Mouse (Mus musculus) cerebellum, postnatal 25 days (tissue): ENCODE measurements at regions not wholly inside any gene's neighbourhood (a gene's known extent, or its start where the extent isn't known, plus 50 kb on each side); places are given as distances from the start of the nearest gene placed in this dataset.

Experiments used
- DNase-seq, 2 experiments: peaks; one replicate each; pipeline ENCODE4 v3.0.0; 2021; ENCODE audit warnings: mixed read lengths in 2 of 2

DNA sequence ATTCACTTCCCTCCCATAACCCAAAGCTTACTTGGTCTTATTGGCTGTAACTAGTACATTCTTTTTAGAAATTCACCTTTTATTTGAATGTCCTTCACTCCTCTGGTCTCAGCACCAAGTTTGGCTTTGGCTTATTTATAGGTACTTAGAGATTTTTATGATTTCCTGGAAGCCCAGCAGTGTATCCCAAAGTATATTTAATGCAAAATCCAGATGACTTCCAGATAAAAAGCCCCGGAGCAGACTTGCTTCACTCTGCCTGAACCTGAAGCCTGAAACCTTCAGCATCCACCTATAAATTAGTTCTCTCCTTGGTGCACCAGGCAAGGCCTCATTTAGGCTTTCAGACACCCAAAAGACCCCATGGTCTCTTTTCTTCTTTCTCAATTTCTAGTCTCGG, 250.8 kb downstream of the Tle4 start:
- no peak for DNase-seq

DNA sequence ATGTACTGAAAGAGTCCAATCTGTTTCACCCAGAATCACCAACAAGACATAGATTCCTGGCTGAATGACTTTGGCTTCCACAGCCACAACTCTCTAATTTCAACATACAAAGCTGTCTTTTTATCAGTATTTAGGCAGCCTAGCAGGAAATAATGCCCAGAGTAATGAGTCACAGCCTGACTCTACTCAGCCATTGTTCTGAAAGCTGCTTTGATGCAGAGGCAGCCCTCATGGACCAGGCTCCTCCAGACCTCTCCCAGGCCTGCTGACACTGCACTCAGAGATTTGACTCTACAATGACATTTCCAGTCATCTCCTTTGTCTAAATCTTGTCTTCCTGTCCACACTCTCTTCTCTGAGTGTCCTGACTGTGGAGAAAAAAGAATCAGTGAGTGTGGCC, 250.4 kb downstream of the Tle4 start:
- no peak for DNase-seq

DNA sequence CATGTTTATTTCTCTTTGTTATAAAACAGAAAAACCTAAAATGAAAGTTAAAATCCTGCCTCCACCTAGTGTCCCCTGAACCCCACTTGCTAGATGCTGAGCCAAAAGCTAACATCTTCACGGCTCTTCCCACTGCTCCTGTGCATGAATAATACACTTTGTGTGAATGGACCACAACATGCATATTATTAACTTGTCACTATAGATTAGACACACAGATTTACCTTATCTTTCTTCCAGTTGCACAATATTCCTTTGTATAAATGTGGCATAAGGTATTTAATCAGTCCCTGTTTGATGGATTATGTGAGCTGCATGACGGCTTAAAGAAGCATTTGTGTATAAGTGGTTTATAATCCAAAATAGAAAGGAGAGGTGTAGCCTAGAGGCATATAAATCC, 248.1 kb downstream of the Tle4 start:
- no peak for DNase-seq

DNA sequence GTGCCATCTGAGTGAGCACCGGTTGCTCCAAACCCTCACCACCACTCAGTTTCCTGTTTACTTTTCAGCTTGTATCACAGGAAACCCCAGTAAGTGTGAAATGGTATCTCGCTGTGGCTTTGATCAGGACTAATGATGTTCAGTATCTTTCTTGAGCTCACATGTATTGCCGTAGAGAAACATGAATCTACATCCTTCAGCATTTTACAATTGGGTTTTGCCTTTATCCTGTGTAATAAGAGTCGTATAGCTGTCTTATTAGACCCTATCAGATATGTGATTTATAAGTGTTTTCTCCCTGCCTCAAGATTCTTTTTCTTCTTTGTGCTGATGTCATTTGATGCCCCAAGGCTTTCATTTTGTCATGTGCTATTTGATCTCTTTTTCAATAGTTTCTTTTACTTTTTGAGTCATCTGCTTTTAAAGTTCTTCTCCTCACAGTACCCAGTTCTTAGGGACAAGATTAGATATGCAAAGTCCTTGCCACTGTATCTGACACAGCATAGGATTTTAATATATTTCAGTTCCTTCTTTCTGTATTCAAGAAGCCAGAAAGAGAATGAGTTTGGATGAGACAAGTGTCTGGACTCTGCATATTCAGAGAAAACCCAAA, 246.0 kb downstream of the Tle4 start:
- DNase-seq, result no peak

DNA sequence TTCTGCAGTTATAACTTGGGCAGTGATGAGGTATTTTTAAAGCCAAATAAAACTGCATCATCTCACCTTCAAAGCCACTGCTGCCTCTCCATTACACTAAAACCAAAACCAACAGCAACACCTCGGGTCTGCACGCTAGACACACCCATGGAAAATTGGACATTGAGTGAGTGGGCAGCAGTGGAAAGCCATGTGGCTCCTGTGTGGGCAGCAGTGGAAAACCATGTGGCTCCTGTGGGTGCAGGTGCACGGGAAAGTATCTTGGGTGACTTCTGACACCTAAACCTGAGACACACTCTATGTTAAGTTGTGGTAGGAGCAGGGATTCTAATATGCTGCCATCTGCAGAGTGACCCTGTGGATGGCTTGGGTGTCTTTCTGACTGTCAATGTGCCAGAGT, 245.3 kb downstream of the Tle4 start:
- DNase-seq, result no peak

DNA sequence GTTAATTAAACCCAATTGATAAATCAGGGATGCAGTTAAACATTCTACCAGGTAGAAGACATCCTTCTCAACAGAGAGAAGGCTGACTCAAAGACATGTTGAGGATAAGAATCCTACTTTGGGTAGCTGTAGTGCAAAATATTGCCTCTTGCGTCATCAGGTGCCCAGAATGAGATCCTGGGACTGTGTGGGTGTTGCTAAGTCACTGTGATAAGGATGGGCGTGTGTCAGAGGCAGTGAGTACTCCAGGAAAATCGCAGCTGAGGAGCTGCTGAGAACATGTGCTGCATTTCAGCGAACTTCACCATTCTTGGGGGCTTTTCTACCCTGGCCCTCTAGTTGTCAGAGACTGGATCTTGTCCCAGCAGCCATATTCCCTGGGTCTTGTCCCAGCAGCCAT, 244.7 kb downstream of the Tle4 start:
- no peak for DNase-seq

DNA sequence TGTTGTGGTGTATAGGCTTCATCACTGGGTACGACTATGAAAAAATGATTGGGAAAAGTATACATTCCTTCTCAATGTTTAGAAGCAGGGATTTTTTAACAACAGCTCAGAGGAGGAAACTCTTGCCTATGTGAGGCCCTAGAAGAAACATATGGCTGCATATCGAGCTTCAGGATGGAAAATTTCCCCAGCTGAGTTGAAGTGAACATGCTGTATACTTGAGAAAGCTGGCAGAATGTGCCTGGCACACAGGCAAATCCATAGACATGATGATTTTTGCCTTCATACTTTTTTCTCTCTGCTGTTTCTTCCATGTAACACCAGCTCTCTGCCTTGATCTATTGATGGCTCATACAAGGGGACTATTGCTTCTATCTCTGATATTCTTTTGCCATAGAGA, 242.7 kb downstream of the Tle4 start:
- no peak for DNase-seq

DNA sequence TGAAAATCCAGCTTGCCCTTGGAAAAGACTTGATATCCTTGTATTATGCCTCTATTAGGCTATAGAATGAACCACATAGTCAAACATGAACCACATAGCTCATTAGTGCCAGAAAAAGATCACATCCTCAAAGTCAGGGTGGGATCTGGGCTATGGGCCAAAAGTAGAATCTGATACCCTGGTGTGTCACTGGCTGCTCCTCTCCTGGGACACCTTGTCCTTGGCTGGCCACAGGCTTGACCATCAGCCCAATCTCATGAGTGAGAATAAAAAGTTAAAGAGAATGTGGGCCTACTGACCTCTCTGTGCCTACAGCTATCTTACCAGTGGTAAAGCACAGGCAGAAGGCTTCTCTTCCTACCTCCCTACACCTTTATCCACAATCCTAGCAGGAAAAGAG, 241.9 kb downstream of the Tle4 start:
- DNase-seq, result no peak

DNA sequence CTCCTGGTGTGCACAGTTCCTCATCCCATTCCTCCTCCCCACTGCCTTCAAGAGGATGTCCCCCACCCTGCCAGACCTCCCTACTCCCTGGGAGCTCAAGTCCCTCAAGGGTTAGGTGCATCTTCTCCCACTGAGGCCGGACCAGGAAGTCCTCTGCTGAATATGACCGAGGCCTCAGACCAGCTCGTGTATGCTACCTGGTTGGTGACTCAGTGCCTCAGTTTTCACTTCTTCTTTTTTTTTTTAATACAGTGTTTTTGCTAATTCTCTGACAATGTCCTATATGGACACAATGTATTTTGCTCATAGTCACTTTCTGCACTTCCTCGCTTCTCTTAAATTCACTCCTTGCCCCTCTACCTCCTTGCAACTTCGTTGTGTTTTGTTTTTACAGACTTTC, 237.2 kb downstream of the Tle4 start:
- no peak for DNase-seq

DNA sequence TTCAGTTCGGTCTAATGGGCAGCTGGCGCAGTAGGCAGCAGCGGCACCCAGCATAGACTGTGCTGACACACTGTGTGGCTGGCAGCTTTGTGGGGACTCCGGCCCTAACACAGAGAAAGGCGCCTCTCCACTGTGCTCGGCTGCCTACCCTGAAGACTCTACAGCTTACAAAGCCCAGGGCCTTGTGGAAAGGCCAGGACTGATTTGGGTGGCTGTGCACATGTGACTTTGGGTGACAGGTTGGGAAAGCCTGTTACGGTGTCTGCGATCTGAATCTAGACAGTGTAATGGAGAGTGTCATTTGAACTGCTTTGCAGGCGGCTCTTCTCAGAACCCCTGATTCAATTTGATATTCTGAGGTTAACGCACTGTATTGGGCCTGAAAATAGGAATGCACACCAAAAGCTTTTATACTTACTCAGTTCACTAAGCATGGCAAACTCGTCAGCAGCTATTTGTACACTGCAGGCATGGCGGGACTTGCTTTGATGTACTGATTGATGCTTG, 228.7 kb downstream of the Tle4 start:
- DNase-seq, result no peak

DNA sequence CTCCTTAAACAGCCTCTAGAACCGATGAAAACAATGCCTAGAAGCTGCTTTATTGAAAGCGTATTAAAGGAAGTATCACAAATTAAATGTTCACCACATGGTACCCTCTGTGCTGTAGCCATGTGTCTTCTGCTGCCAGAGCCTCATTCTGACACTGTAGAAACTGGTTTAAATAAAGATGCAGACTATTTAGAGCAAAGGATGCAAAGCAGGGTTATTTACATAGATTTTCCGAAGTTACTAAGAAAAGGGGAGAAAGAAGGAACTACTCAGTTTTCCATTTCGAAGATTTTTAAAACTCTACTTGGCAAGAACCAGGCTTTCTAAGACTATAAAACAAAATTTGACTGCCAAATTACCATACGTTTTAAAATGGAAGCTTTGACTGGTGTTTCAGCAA, 226.5 kb downstream of the Tle4 start:
- no peak for DNase-seq

DNA sequence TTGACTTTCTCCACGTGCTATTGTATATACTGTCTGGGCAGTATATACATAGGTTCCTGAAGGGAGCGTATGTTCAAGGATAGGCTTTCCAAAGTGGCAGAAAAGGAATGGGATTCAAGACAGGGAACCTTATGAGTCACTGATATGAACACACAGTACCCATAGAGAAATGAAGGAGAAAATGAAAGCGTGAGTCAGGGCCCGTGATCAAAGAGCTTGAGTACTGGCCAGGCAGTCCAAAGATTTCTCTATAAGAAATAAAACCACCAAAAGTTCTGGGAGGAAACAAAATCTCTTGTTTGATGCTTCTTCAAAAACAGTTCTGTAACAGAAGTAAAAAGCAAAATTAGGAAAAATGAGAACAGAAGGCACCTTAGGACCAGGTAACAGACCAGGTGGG, 223.9 kb downstream of the Tle4 start:
- no peak for DNase-seq

DNA sequence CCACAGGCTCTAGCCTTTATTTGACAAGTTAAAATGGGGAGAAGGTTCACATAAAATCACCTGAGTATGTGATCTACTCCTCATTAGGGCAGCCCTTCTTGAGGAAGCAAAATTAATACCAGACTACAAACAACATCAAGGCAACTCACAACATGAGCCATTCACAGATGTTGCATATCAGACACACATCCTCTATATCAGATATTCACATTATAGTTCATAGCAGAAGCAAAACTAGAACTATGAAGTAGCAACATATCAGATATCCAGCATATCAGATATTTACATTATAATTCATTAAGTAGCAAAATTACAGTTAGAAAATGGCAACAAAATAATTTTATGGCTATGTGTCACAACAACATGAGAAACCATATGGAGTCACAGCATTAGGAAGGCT, 217.0 kb downstream of the Tle4 start:
- DNase-seq, result no peak

DNA sequence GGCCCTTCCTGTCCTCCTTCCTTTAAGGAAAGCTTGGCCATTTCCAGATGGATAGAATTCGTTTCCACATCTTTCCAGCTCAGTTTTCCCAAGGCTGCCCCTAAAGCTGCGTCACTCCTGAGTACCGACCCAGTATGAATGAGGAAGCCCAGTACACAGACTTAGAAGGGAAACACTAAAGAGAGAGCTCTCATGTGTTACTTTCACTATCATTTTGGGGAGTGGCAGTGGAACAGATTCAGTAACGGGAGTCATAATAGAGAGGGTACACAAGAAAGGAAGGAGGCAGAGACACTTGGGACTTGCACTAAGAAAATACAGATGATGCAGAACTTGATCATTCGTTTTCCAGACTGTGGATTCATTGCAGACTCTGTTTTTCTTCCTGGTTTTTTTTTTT, 210.1 kb downstream of the Tle4 start:
- no peak for DNase-seq

DNA sequence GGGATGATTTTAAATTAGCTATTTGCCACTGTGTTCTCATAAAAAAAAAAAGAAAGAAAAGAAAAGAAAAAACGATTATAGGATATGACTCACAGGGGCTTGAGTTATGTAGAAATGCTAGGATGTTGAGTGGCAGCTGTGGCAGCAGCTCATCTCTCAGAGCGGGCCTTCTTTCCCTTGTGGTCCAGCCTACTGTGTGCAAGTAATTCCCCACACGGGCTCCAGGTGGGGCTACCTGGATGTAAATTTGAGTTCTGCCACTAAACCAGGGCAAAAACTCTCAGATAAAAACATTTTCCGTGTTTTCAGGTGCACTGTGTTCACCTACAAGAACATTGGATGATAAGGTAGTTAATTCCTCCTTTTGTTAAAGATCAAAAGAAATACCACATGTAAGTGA, 209.3 kb downstream of the Tle4 start:
- peak; percentile 8 to 25 for DNase-seq

DNA sequence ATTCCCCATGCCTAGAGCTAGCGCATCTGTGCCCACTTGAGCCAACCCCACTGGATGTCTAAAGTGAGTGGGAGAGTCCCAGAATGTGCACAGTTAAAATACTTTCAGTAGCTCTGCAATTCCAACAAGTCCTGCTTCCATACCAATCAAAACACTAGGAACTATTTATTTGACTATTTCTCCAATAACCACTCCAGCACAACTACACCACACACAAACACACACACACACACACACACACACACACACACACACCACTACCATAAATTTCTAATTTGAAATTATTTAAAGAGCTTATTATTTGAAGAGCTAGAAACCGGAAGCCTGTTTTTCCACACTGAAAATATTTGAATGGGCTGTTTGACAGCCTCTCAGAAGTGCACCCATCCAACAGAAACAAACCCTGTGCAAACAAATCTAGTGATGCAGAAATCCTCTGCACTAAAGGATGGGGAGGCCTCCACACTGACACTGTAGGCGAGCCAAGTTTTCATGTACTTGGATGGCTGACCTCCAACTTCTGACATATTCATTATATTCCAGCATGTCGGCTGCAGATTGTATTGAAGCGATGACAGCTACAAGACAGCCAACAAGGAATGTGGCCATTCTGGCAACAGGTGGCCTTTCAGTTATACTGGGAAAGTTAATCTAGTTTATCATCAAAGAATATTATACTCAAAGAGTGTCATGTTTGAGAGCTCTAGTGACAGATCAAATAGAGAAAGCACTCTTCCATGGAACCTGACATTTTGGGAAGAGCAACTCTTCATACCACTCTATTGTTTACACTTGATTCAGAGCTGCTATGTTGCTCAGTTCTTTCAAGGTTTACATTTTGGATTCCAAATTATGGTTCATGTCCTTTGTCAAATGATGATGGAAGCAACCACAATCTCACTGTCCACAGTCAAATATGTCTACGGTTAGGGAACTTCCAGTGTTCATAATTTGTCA, 207.7 kb downstream of the Tle4 start:
- no peak for DNase-seq

DNA sequence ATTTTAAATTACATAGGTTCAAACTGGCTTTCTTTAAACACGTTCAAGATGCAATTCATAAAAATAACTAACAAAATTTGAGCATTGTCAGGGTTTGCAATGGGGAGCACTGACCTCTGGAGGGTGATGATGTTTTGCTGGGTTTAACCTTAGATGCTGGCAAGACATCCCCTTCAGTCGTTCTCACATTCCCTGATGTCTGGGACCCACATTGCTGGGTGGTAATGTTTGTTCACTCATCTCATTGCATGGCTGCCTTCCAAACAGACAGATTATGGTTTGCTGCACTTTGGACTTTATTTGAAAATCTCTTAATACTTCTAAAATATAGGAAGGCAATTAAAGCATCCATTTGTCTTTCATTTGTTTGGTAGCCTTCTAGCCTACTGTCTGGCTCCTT, 206.9 kb downstream of the Tle4 start:
- DNase-seq, result no peak
